Mouse (Mus musculus) layer of hippocampus, adult 11-12 months (tissue): ENCODE data around the gene Igsf11.
"Not testable (repeated sequence)": the region's sequence is repeated elsewhere in the genome, so short reads cannot be mapped to it uniquely, and the experiment has no call there.

ENCODE experiments used
- DNase-seq: peaks from one replicate; pipeline ENCODE4 v3.0.0; 2022; ENCODE audit warnings: low spot score

The Igsf11 gene

GRCm38 (mm10) chr16:38983850-38984249 lies 91.4 kb downstream of the Igsf11 start:
- DNase-seq, result not testable (repeated sequence)

- peak; percentile 44 for DNase-seq
These were observed 92.9 kb downstream of the Igsf11 start for GRCm38 (mm10) chr16:38985411-38985810.

GRCm38 (mm10) chr16:38986410-38986809 lies 93.9 kb downstream of the Igsf11 start:
- DNase-seq, result no peak

- DNase-seq, result peak; percentile 63
These were observed 101.2 kb downstream of the Igsf11 start for GRCm38 (mm10) chr16:38993711-38994110.

GRCm38 (mm10) chr16:38998496-38999258 lies 106.2 kb downstream of the Igsf11 start:
- no peak for DNase-seq

- no peak for DNase-seq
These were observed 106.8 kb downstream of the Igsf11 start for GRCm38 (mm10) chr16:38999298-38999697.

- no peak for DNase-seq
These were observed 114.5 kb downstream of the Igsf11 start for GRCm38 (mm10) chr16:39006978-39007377.

- no peak for DNase-seq
These were observed 127.0 kb downstream of the Igsf11 start for GRCm38 (mm10) chr16:39019449-39019848.

GRCm38 (mm10) chr16:39025989-39026736 lies 133.7 kb downstream of the Igsf11 start:
- DNase-seq, result peak; percentile 29

GRCm38 (mm10) chr16:39031350-39031749 lies 138.9 kb downstream of the Igsf11 start:
- no peak for DNase-seq

- DNase-seq, result no peak
These were observed 144.8 kb downstream of the Igsf11 start for GRCm38 (mm10) chr16:39037257-39037656.

- DNase-seq, result no peak
These were observed 151.9 kb downstream of the Igsf11 start for GRCm38 (mm10) chr16:39044381-39044780.

GRCm38 (mm10) chr16:39048889-39049288 lies 156.4 kb downstream of the Igsf11 start:
- DNase-seq, result peak; percentile 68

- DNase-seq, result peak; percentile 75
These were observed 160.5 kb downstream of the Igsf11 start for GRCm38 (mm10) chr16:39052971-39053370.

GRCm38 (mm10) chr16:39053779-39054178 lies 161.3 kb downstream of the Igsf11 start:
- no peak for DNase-seq

- DNase-seq, result peak; percentile 70
These were observed 163.6 kb downstream of the Igsf11 start for GRCm38 (mm10) chr16:39056061-39056460.

- DNase-seq, result no peak
These were observed 164.5 kb downstream of the Igsf11 start for GRCm38 (mm10) chr16:39056961-39057360.

GRCm38 (mm10) chr16:39058869-39059268 lies 166.4 kb downstream of the Igsf11 start:
- no peak for DNase-seq

GRCm38 (mm10) chr16:39062596-39062995 lies 170.1 kb downstream of the Igsf11 start:
- DNase-seq, result peak; percentile 41

- DNase-seq, result no peak
These were observed 173.1 kb downstream of the Igsf11 start for GRCm38 (mm10) chr16:39065576-39065975.

GRCm38 (mm10) chr16:39071431-39071830 lies 179.0 kb downstream of the Igsf11 start:
- no peak for DNase-seq
